Mouse (Mus musculus) kidney, postnatal 10 days (tissue): ENCODE results near the gene B3gnt4.

Experiments used
- DNase-seq: peaks from one replicate; pipeline ENCODE4 v3.0.0; 2021; ENCODE audit warnings: mixed read lengths

B3gnt4 gene

GRCm38 (mm10) chr5:123528641-123529040 lies 18.4 kb downstream of the B3gnt4 start:
- DNase-seq = no peak

- DNase-seq = no peak
Measured at GRCm38 (mm10) chr5:123530056-123530455, 19.8 kb downstream of the B3gnt4 start.

- DNase-seq = no peak
Measured at GRCm38 (mm10) chr5:123533801-123534200, 23.5 kb downstream of the B3gnt4 start.

GRCm38 (mm10) chr5:123555693-123556092 lies 45.4 kb downstream of the B3gnt4 start:
- DNase-seq = no peak

DNA sequence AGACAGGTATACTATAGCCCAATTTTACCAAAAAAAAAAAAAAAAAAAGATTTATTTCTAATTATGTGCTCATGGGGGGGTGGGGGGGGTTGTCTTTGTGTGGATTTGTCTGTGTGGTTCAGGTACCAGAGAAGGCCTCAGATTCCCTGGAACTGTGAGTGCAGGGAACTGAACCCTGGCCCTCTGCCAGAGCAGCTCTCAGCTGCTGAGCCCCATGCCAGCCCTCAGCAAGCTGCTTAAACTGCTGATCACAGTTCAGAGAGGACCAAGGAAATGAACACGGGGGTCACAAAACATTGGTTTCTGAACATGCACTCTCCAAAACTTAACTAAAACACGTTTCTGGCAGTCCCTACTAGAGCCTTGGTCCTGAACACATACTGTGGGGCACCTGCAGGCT lies 46.2 kb downstream of the B3gnt4 start:
- DNase-seq = peak; percentile 72

- DNase-seq = no peak
Measured at GRCm38 (mm10) chr5:123559588-123559987, 49.3 kb downstream of the B3gnt4 start.

GRCm38 (mm10) chr5:123561128-123561527 lies 50.9 kb downstream of the B3gnt4 start:
- DNase-seq = no peak
